Mouse (Mus musculus) embryonic facial prominence, embryonic 15.5 days (tissue): Measurements from ENCODE around the gene Hist1h2bj. TPM values are rescaled to one million over a fixed set of nuclear protein-coding genes. Genes with fewer than 3 reads are reported as not detected.
"Not testable (repeated sequence)": the region's sequence is repeated elsewhere in the genome, so short reads cannot be mapped to it uniquely, and the experiment has no call there.

Experiments used
- ATAC-seq: fragments of 200-750 bp; cut with Nextera tagmentation; 2 replicates; pipeline ENCODE4 v1.8.0; 2017; ENCODE audit warnings: low read depth, moderate TSS enrichment; ENCODE audit not compliant: insufficient number of reproducible peaks, low FRiP score, low TSS enrichment
- H3K27ac ChIP-seq: fragments of 300-500 bp; sonication (generic); replicated peaks from 2 replicates; pipeline ENCODE4 v1.5.1; 2015; ENCODE audit warnings: mild to moderate bottlenecking, inconsistent platforms
- H3K27me3 ChIP-seq: fragments of 300-500 bp; sonication (generic); 2 replicates; pipeline ENCODE4 v1.6.1; 2015; ENCODE audit warnings: inconsistent platforms
- H3K36me3 ChIP-seq: fragments of 300-500 bp; sonication (generic); 2 replicates; pipeline ENCODE4 v1.6.1; 2015; ENCODE audit warnings: mild to moderate bottlenecking, inconsistent platforms
- H3K4me1 ChIP-seq: fragments of 300-500 bp; sonication (generic); 2 replicates; pipeline ENCODE4 v1.6.1; 2015; ENCODE audit warnings: inconsistent platforms
- H3K4me2 ChIP-seq: fragments of 300-500 bp; sonication (generic); replicated peaks from 2 replicates; pipeline ENCODE4 v1.6.1; 2015; ENCODE audit warnings: mild to moderate bottlenecking, inconsistent platforms
- H3K4me3 ChIP-seq: fragments of 300-500 bp; sonication (generic); replicated peaks from 2 replicates; pipeline ENCODE4 v1.5.1; 2015; ENCODE audit warnings: mild to moderate bottlenecking, inconsistent platforms
- H3K9ac ChIP-seq: fragments of 300-500 bp; sonication (generic); 2 replicates; pipeline ENCODE4 v1.6.1; 2015; ENCODE audit warnings: inconsistent platforms
- H3K9me3 ChIP-seq: fragments of 300-500 bp; sonication (generic); replicated peaks from 2 replicates; pipeline ENCODE4 v1.6.1; 2016; ENCODE audit warnings: inconsistent platforms
- WGBS: fragments of 180-500 bp; shearing (Covaris S2); methylation state at CpG from one replicate; pipeline ENCODE4 v1.1.7; 2015; 5-methylcytosine and 5-hydroxymethylcytosine counted together
- polyA plus RNA-seq: library from polyadenylated mRNA; unstranded; fragments of >200 nt; fragmentation: Nextera tagmentation; extraction: Ambion mirVana; gene quantifications from 2 replicates; pipeline ENCODE4 v1.2.1, GENCODE M21; 2015

Gene Hist1h2bj
- 5.7 and 6.9 TPM in 2 replicates for polyA plus RNA-seq

DNA sequence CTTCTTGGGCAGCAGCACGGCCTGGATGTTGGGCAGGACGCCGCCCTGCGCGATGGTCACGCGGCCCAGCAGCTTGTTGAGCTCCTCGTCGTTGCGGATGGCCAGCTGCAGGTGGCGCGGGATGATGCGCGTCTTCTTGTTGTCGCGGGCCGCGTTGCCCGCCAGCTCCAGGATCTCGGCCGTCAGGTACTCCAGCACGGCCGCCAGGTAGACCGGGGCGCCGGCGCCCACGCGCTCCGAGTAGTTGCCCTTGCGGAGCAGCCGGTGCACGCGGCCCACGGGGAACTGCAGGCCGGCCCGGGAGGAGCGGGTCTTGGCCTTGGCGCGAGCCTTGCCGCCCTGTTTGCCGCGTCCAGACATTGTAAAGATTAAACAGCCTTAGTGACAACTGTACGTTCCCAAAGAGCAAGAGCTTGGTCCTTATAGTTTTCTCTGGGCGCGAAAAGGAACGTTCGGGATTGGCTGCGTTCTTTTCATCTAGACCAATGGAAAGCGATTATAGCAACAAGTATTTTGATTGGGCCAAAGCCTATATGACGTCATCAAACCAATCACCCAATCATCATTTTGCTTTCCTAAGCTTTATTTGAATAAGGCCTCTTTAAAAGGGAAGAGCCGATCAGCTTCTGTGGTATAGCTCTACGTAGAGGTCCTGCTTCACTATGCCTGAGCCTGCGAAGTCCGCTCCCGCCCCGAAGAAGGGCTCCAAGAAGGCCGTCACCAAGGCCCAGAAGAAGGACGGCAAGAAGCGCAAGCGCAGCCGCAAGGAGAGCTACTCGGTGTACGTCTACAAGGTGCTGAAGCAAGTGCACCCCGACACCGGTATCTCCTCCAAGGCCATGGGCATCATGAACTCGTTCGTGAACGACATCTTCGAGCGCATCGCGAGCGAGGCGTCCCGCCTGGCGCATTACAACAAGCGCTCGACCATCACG is at the start of gene Hist1h2bj, which contains the start of gene Hist1h2ag:
Gene Hist1h2bj (plus strand): TSS at position 647 of the 935 bp plus-strand sequence.
Gene Hist1h2ag (minus strand): TSS at position 377 of the 935 bp plus-strand sequence.
- Histone ChIP-seq H3K27ac (peak within 1 kb of the TSS; percentile 94), H3K4me2 (peak within 1 kb of the TSS; percentile 60), H3K9ac (peak within 1 kb of the TSS; percentile 31; the same call in 1 of the 2 replicates), H3K4me1 (peaks cover 19% of the 10 kb centered on the region), H3K4me3 (peak within 1 kb of the TSS; percentile 39)
- not testable (repeated sequence) for H3K27me3 ChIP-seq, H3K9me3 ChIP-seq, H3K36me3 ChIP-seq
- WGBS = under 1% methylated on average over 42 of the region's 80 CpGs
- peak; percentile 90 for ATAC-seq

DNA sequence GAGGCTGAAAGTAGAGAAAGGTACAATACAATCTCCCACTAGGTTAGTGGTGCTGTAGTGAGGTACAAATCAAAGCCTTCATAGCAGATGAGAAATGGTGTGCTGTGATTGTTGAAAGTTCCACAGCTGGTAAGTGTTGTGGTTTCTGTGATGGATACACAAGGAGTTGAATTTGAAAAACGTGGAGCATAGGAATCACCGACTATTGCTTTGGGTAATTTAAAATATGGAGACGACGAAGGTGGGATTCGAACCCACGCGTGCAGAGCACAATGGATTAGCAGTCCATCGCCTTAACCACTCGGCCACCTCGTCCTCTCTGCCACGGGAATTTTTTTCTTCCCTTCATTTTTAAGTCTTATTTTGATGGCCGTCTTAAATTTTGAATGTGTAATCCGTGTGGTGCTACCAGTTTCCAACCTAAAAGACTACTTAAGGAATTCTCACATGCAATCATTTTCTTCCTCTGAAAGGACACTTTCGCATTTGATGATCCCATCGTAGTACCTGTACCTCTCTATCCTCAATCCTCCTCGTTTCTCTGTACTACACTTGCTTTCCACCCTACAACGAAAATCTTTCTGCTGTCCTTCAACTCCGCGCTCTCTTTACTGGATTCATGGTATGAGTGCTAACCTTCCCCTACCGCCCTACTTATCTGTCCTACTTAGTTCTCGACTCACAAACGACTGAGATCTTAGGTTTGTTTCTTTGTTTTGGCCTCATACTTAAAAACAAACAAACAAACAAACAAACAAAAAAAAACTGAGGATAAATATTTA is 48.9 kb upstream of the Hist1h2bj start:
- WGBS = 2% methylated on average over 22 of the region's 22 CpGs

DNA sequence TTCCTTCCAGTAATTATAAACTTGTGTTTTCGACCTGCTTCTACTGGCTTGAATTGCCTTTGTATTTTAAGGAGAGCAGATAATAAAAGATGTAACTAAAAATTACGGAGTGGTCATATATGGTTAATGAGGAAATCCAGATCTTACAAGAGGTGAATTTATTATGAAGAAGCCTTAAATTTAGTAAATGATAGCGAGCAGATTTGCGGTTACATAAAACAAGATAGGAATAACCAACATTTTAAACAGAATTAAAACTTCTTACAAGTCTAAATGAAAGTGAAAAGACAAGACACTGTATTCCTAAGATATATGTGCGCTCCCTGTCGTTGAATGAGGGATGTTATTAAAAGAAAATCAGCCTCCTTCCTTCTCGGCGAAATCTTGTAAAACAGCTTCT is 48.1 kb upstream of the Hist1h2bj start:
- Histone ChIP-seq H3K4me2 (peak overlapping the region; percentile 55), H3K4me1 (peaks cover 16% of the 10 kb centered on the region), H3K36me3 (no peaks in the 10 kb centered on the region), H3K9ac (no peak overlapping the region), H3K4me3 (peak overlapping the region; percentile 34), H3K9me3 (no peaks in the 10 kb centered on the region), H3K27ac (no peak overlapping the region), H3K27me3 (peaks cover 62% of the 10 kb centered on the region)
- no peak for ATAC-seq
- 4% methylated on average over 8 of the region's 8 CpGs for WGBS

More for the DNA sequence above, 48.9 kb upstream of the Hist1h2bj start:
- no peak overlapping the region for H3K4me3 ChIP-seq
- peaks cover 55% of the 10 kb centered on the region for H3K27me3 ChIP-seq
- no peaks in the 10 kb centered on the region for H3K9me3 ChIP-seq
- no peaks in the 10 kb centered on the region for H3K36me3 ChIP-seq
- H3K4me1 ChIP-seq = peaks cover 16% of the 10 kb centered on the region
- no peak overlapping the region for H3K9ac ChIP-seq
- no peak for ATAC-seq
- H3K27ac ChIP-seq = no peak overlapping the region
- H3K4me2 ChIP-seq = no peak overlapping the region

DNA sequence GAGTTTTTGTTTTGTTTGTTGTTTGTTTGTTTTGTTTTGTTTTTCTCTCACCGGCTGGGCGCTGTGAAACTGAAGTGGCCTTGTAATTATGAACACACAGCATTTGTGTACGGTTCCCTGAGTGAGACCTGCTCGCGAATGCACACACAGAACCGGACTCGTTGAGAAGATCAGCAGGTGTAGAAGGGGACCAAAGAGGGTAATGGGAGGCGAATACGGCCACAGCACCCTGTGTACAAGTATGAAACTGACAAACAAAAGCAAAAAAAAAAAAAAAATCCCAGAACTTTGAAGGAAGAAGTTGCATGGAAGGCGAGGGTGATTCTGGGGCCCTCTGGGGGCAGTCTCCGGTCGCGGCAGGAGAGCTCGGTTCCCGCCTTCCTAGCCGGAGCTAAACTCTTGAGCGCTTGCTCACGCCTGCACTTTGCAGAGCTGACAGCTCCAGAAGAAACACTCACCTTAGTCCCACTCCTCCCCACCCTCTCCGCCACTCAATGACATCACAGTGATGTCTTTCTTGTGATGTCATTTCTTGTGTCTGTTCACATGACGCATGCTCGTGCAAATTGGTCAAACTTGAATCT is 47.6 kb upstream of the Hist1h2bj start:
- Histone ChIP-seq H3K4me3 (peak overlapping the region; percentile 34), H3K9me3 (no peaks in the 10 kb centered on the region), H3K4me1 (peaks cover 16% of the 10 kb centered on the region), H3K27ac (no peak overlapping the region), H3K27me3 (peaks cover 67% of the 10 kb centered on the region), H3K9ac (no peak overlapping the region), H3K36me3 (no peaks in the 10 kb centered on the region), H3K4me2 (peak overlapping the region; percentile 55)
- ATAC-seq = no peak
- WGBS = under 1% methylated on average over 21 of the region's 21 CpGs

DNA sequence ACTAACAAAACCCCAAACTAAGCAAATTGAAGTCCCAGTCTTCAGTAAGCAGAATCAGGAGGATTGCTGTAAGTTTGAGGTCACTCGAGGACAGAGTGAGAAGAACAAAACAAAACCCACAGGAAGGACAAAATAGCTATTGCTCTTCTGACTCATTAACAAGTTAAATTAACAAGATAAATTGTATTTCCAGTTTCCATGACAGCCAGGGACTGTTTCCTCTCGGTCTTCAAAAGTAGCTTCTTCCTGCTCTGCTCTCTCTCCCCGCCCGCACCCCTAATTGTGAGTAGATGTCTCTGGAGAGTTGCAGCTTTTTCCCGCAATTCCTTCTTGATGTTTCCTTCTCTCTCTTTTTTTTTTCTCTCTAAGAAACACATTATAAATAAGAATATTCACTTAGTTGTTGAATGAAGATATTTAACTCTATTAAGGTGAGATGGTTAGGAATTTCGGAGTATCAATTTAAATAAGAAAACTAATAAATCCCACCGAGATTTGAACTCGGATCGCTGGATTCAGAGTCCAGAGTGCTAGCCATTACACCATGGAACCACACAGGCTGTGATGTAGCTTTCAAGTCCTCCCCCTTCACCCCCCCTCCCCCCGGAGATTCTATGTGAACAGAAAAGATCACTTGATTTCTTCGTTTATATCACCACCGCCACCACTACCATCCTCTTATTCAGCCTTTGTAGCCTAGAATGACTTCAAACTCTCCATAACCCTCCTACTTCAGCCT is 46.7 kb upstream of the Hist1h2bj start:
- Histone ChIP-seq H3K27ac (no peak overlapping the region), H3K4me2 (peak overlapping the region; percentile 55), H3K9me3 (no peaks in the 10 kb centered on the region), H3K4me3 (peak overlapping the region; percentile 21), H3K36me3 (no peaks in the 10 kb centered on the region), H3K9ac (no peak overlapping the region), H3K27me3 (peaks cover 73% of the 10 kb centered on the region), H3K4me1 (peaks cover 16% of the 10 kb centered on the region)
- ATAC-seq = no peak
- WGBS = 2% methylated on average over 12 of the region's 12 CpGs

DNA sequence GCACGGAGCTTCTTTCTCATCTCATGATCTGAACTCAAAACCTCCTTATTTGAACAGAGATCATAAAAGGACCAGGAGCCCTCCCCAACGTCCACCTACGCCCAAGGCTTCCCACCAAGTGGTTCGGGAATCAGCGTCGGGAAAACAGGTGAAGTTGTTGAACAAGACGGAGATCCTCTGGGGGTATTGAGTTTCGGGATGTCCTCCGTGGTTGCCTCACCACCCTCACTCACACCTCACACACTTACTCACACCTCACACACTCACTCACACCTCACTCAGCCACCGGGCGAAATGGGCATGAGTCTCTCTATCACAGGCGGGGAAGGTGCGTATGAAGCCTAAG is 46.2 kb upstream of the Hist1h2bj start:
- peaks cover 79% of the 10 kb centered on the region for H3K27me3 ChIP-seq
- H3K9me3 ChIP-seq = no peaks in the 10 kb centered on the region
- no peaks in the 10 kb centered on the region for H3K36me3 ChIP-seq
- WGBS = under 1% methylated on average over 13 of the region's 13 CpGs
- peak overlapping the region; percentile 31 for H3K4me2 ChIP-seq
- H3K9ac ChIP-seq = no peak overlapping the region
- no peak overlapping the region for H3K27ac ChIP-seq
- peak overlapping the region; percentile 21 for H3K4me3 ChIP-seq
- H3K4me1 ChIP-seq = peaks cover 16% of the 10 kb centered on the region
- ATAC-seq = no peak

DNA sequence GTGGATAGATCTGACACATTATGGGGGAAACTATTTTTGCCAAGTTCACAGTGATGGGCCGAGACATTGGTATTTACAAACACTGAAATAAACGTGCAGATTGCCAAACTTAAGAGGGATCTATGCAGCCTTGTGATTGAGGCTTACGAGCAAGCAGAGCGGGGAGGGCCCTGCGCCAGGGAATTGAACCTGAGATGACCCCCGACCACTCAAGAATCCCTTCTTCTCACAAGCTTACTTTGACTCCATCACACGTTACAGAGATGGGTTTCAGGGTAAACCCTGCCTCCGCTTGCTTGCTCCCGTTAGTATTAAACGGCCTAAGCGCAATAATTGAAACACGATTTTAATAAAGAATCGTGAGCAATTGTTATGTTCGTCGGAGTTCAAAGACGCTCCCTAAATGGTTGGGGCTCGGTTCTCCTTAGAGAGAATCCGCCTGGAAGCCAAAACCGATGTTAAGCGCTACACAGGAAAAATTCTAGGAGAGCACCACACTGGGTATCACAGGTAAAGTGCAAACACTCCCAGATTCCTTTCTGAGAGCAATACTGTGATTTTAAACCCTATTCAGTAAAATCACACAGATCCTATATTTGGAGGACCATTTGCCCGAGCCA is 45.7 kb upstream of the Hist1h2bj start:
- Histone ChIP-seq H3K9me3 (no peaks in the 10 kb centered on the region), H3K36me3 (no peaks in the 10 kb centered on the region), H3K4me1 (peaks cover 16% of the 10 kb centered on the region), H3K27me3 (peaks cover 84% of the 10 kb centered on the region), H3K27ac (no peak overlapping the region), H3K9ac (no peak overlapping the region), H3K4me3 (peak overlapping the region; percentile 21; the same call in 1 of the 2 replicates), H3K4me2 (peak overlapping the region; percentile 31)
- ATAC-seq = no peak
- 2% methylated on average over 21 of the region's 21 CpGs for WGBS

DNA sequence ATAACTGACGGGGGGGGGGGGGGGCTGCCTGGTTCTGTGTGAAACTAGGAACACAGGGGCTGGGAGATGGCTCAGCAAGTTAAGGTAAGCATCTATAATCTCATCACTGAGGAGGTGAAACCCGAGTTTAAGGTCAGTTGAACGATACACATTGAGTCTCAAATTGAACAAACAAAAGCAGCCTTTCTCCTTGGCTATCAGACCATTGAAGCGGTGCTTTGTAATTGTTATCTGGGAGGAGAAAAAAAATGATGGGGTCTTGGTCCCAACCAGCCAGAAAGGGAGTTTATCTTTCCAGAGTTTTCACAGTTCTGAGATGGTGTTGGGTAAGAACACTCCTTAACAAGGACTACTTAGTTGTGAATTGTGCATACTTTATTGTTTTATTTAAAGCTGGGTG is 45.2 kb upstream of the Hist1h2bj start:
- no peak overlapping the region for H3K9ac ChIP-seq
- H3K36me3 ChIP-seq = no peaks in the 10 kb centered on the region
- ATAC-seq = no peak
- H3K4me1 ChIP-seq = peaks cover 16% of the 10 kb centered on the region
- no peak overlapping the region for H3K4me2 ChIP-seq
- WGBS = 9% methylated on average over 4 of the region's 4 CpGs
- peaks cover 87% of the 10 kb centered on the region for H3K27me3 ChIP-seq
- no peak overlapping the region for H3K4me3 ChIP-seq
- no peak overlapping the region for H3K27ac ChIP-seq
- H3K9me3 ChIP-seq = no peaks in the 10 kb centered on the region

DNA sequence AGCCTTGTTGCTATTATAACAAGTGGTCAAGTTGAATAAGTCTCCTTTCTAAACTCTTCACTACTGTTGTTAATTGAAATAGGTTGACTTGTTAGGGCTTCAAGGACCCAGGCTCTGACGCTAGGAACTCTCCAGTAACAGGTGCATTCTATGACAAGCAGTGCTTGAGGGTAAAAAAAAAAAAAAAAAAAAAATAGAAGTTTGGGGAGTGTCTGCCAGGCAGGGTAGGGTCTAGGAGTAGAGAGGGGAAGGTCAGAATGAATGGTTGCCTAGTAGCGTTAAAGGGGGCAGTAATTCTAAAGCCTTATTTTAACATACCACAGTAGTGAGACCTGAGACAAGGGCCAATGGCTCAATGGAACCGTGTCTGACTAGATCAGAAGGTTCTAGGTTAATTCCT is 44.6 kb upstream of the Hist1h2bj start:
- H3K4me1 ChIP-seq = peaks cover 16% of the 10 kb centered on the region
- no peak overlapping the region for H3K27ac ChIP-seq
- WGBS = 16% methylated on average over 3 of the region's 3 CpGs
- H3K36me3 ChIP-seq = no peaks in the 10 kb centered on the region
- no peak for ATAC-seq
- no peaks in the 10 kb centered on the region for H3K9me3 ChIP-seq
- no peak overlapping the region for H3K4me3 ChIP-seq
- no peak overlapping the region for H3K4me2 ChIP-seq
- no peak overlapping the region for H3K9ac ChIP-seq
- H3K27me3 ChIP-seq = peaks cover 90% of the 10 kb centered on the region

DNA sequence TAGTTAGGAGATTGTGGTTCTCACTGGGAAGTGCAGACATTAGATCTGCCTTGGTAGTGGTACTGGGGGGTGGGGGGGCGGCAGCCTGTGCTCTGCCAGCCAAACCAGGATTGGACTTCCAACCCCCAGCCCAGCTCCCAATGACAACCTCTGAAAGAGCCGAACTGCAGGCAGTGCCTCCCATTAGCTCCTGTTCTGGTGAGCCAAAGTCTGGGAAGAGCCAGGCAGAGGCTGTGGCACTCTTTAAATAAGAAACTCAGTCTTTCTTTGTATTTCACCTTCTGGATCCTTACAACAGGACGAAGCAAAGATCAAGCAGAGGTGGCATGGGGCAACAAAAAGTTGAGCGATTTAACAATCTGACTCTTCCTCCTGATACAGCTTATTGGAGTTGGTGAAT is 43.9 kb upstream of the Hist1h2bj start:
- H3K4me2 ChIP-seq = no peak overlapping the region
- no peak overlapping the region for H3K27ac ChIP-seq
- H3K36me3 ChIP-seq = no peaks in the 10 kb centered on the region

More for the DNA sequence above, 43.9 kb upstream of the Hist1h2bj start:
- peaks cover 16% of the 10 kb centered on the region for H3K4me1 ChIP-seq
- 26% methylated on average over 4 of the region's 4 CpGs for WGBS
- H3K9me3 ChIP-seq = no peaks in the 10 kb centered on the region
- H3K4me3 ChIP-seq = no peak overlapping the region
- peaks cover 93% of the 10 kb centered on the region for H3K27me3 ChIP-seq
- H3K9ac ChIP-seq = no peak overlapping the region
- ATAC-seq = no peak
